Mouse (Mus musculus) limb, embryonic 12.5 days (tissue): ENCODE results near the gene Hsd17b14. TPM values are rescaled to one million over a fixed set of nuclear protein-coding genes. Genes with fewer than 3 reads are reported as not detected.
"Not testable (repeated sequence)": the region's sequence is repeated elsewhere in the genome, so short reads cannot be mapped to it uniquely, and the experiment has no call there.

ENCODE experiments used
- ATAC-seq: fragments of 200-750 bp; cut with Nextera tagmentation; 2 replicates; pipeline ENCODE4 v1.8.0; 2017; ENCODE audit warnings: low read depth, moderate TSS enrichment; ENCODE audit not compliant: insufficient number of reproducible peaks, insufficient read depth, low FRiP score, low TSS enrichment
- H3K27ac ChIP-seq: fragments of 300-500 bp; sonication (generic); 2 replicates; pipeline ENCODE4 v1.5.1; 2016; ENCODE audit warnings: mild to moderate bottlenecking, moderate library complexity
- H3K27me3 ChIP-seq: fragments of 300-500 bp; sonication (generic); 2 replicates; pipeline ENCODE4 v1.6.1; 2016; ENCODE audit warnings: mild to moderate bottlenecking, moderate library complexity
- H3K36me3 ChIP-seq: fragments of 300-500 bp; sonication (generic); 2 replicates; pipeline ENCODE4 v1.6.1; 2016; ENCODE audit warnings: mild to moderate bottlenecking, moderate library complexity
- H3K4me1 ChIP-seq: fragments of 300-500 bp; sonication (generic); replicated peaks from 2 replicates; pipeline ENCODE4 v1.6.1; 2016
- H3K4me2 ChIP-seq: fragments of 300-500 bp; sonication (generic); 2 replicates; pipeline ENCODE4 v1.6.1; 2016; ENCODE audit warnings: mild to moderate bottlenecking, moderate library complexity
- H3K4me3 ChIP-seq: fragments of 300-500 bp; sonication (generic); replicated peaks from 2 replicates; pipeline ENCODE4 v1.5.1; 2016; ENCODE audit warnings: mild to moderate bottlenecking
- H3K9ac ChIP-seq: fragments of 300-500 bp; sonication (generic); replicated peaks from 2 replicates; pipeline ENCODE4 v1.6.1; 2016; ENCODE audit warnings: mild to moderate bottlenecking, moderate library complexity
- H3K9me3 ChIP-seq: fragments of 300-500 bp; sonication (generic); 2 replicates; pipeline ENCODE4 v1.6.1; 2016; ENCODE audit warnings: mild to moderate bottlenecking, moderate library complexity
- WGBS: fragments of 180-500 bp; shearing (Covaris S2); methylation state at CpG from one replicate; pipeline ENCODE4 v1.1.7; 2016; 5-methylcytosine and 5-hydroxymethylcytosine counted together
- polyA plus RNA-seq: library from polyadenylated mRNA; unstranded; fragments of >200 nt; fragmentation: Nextera tagmentation; extraction: Ambion mirVana; gene quantifications from 2 replicates; pipeline ENCODE4 v1.2.1, GENCODE M21; 2016

Gene Hsd17b14
- 0.55 and 1.1 TPM in 2 replicates for polyA plus RNA-seq

DNA sequence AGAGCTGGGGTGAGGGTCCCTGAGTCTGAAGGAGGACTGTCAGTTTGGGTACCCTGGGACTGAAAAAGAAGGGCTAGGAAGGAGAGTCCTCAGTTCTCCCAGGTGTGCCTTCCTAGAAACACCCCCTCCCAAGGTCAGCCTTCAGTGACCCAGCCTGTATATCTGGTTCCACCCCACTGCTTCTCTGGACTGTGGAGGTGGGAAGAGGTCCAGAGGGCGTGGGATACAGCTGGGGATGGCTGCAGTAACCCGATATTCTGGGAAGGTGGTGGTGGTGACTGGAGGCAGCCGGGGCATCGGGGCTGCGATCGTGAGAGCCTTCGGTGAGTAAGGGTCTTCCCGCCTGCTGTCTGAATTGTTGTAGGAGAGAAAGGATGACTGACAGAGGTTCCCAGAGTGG is at the start of gene Hsd17b14:
Hsd17b14 (plus strand) TSS at position 150 of the 400 bp plus-strand sequence.
- H3K9ac ChIP-seq: no peak within 1 kb of the TSS
- no peaks in the 10 kb centered on the region for H3K27me3 ChIP-seq
- H3K4me1 ChIP-seq: no peaks in the 10 kb centered on the region; the same call in 1 of the 2 replicates
- no peak within 1 kb of the TSS for H3K4me2 ChIP-seq
- no peaks in the 10 kb centered on the region for H3K9me3 ChIP-seq
- H3K36me3 ChIP-seq: no peaks in the 10 kb centered on the region
- H3K27ac ChIP-seq: no peak within 1 kb of the TSS
- 29% methylated on average over 8 of the region's 8 CpGs for WGBS
- H3K4me3 ChIP-seq: no peak within 1 kb of the TSS
- no peak for ATAC-seq

DNA sequence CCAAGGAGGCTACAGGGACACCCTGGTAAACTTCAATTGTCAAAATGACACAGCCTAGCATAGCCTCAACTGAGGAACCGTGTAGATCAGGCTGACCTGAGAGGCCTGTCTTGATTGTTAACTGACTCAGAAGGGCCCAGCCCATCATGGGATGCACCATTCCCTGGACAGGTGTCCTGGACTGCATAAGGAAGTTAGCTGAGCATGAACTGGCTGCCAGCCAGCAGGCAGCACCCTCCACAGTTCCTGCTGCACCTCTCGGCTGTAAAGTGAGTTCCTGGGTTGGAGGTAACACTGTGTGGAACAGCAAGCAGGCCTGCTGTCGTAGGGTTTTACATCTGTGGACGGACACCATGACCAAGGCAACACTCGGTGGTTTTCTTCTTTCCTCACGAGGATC is 47.1 kb upstream of the Hsd17b14 start:
- H3K4me1 ChIP-seq: peaks cover 17% of the 10 kb centered on the region
- no peak overlapping the region for H3K27ac ChIP-seq
- no peaks in the 10 kb centered on the region for H3K9me3 ChIP-seq
- no peak for ATAC-seq
- no peaks in the 10 kb centered on the region for H3K27me3 ChIP-seq
- 86% methylated on average over 6 of the region's 6 CpGs for WGBS
- no peak overlapping the region for H3K4me2 ChIP-seq
- no peak overlapping the region for H3K9ac ChIP-seq
- H3K36me3 ChIP-seq: peaks cover 55% of the 10 kb centered on the region
- H3K4me3 ChIP-seq: no peak overlapping the region

DNA sequence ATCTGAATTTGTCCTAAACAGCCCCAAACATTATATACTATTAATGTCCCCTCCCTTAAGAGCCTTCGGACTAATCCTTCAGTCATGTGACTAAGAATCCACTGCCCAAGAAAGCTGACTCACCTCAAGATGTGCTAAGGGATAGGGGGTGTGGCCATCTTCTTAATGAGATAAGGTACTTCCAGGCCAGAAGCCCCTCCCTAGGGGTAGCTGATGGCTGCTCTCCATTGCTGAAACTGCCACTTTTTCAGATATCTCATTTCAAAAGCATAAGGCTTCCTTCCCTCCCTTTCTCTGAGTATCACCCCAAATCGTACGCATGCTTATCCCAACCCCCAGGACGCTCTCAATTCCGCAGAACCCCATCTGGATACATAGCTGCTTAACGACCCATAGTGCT is 46.1 kb upstream of the Hsd17b14 start:
- Histone ChIP-seq H3K4me1 (peaks cover 17% of the 10 kb centered on the region), H3K36me3 (peaks cover 45% of the 10 kb centered on the region), H3K9ac (peak overlapping the region; percentile 84; the same call in 1 of the 2 replicates), H3K9me3 (no peaks in the 10 kb centered on the region), H3K4me3 (peak overlapping the region; percentile 72), H3K4me2 (peak overlapping the region; percentile 99), H3K27ac (no peak overlapping the region), H3K27me3 (no peaks in the 10 kb centered on the region)
- ATAC-seq: no peak
- 80% methylated on average over 6 of the region's 6 CpGs for WGBS

DNA sequence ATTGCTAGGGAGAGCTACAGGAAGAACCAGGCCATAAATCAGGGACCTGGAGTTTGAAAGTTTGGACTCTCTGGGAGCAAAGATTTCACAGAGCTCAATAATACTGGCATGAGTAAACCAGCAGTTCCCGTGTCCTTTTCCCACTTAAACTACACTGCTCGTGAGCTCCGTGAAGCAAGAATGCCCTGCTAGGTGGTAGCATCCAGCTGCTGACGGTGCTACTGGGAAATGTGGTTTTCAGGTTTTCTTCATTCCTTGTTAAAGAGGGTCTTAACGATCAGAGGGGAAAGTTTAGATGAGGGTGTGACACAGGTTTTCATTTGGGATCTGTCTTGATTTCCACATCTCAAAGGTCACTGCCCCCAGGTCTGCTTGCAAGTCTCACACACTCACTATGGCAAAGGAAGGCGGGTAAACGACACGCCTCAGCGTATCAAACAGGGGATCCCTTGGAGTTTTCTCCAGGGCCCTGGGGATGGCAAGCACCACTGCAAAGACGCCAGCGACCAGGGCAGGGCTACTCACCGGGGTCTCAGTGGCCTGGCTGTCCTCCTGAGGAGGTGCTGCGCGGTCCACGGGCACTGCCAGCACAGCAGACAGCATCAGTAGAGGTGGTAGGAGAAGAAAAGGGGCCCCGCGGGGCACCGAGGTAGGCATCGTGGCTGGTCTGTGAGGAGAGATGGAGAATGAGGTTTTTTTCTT is 45.4 kb upstream of the Hsd17b14 start:
- Histone ChIP-seq H3K9me3 (no peaks in the 10 kb centered on the region), H3K27ac (peak overlapping the region; percentile 92; the same call in 1 of the 2 replicates), H3K4me3 (peak overlapping the region; percentile 72), H3K4me2 (peak overlapping the region; percentile 99), H3K36me3 (peaks cover 38% of the 10 kb centered on the region), H3K9ac (peak overlapping the region; percentile 84), H3K27me3 (no peaks in the 10 kb centered on the region), H3K4me1 (peaks cover 17% of the 10 kb centered on the region)
- ATAC-seq: peak; percentile 17; the same call in 1 of the 2 replicates
- 33% methylated on average over 19 of the region's 19 CpGs for WGBS

DNA sequence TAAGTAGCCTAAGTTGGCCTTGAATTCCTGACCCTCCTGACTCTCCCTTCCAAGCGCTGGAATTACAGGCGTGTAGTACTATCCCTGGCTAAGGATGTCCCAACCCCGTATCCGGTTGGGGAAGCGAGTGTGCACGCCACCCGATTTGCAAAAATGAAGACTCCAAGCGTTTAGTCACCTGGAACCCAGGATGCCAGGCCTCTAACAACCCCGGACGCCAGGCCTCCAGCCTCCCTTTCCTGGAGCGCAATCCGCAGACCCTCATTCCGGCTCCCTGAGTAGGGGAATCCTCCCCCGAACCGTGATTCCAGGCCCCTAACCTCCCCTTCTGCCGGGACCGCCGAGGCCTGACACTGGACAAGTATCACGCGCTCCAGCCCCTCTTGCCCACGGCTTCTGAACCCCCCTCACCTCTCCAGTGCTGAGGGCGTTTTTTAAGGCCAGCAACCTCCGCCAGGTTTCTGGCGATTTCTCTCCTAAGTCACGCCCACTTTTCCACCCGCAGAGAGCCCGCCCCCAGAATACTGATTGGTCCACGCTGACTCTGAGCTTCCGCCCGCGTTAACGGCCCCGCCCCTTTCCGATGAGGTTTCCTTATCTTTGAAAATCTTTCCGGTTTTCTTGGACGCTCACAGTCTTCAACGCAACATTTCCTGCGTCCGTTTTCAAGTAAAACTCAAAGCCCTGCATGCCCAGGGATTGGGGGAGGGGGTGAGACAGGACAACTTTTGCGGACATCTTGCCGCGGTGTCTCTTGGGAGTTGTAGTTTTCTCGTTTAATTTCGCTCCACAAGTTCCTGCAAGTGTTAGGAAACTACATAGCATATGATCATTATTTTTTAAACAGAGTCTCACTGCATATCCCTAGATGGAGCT is 44.5 kb upstream of the Hsd17b14 start, which contains the start of gene Nucb1:
Nucb1 (minus strand) TSS at position 495 of the 876 bp plus-strand sequence.
- under 1% methylated on average over 44 of the region's 44 CpGs for WGBS
- Histone ChIP-seq H3K9me3 (no peaks in the 10 kb centered on the region), H3K4me2 (peak within 1 kb of the TSS; percentile 99), H3K36me3 (peaks cover 29% of the 10 kb centered on the region), H3K4me3 (peak within 1 kb of the TSS; percentile 72), H3K9ac (peak within 1 kb of the TSS; percentile 84), H3K4me1 (peaks cover 17% of the 10 kb centered on the region), H3K27me3 (no peaks in the 10 kb centered on the region), H3K27ac (peak within 1 kb of the TSS; percentile 92)
- ATAC-seq: peak; percentile 88

DNA sequence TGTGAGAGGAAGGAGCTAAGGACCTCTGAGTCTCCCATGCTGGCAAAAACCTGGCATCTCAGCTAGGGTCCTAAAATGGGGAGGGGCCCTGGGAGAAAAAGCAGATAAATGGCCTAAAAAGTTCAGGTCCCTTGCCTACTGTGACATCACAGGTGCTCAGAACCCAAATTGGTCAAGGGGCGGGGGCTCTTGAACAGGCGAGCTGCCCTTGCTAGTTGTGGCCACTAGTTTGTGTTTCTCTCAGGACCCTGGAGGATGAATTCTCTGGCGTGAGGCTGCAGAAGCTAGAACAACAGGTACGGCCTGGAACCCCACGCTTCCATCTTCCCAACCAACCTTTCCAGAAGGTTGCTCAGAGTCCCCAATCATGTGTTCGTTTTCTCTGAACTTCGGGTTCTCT is 40.3 kb upstream of the Hsd17b14 start:
- Histone ChIP-seq H3K9ac (no peak overlapping the region), H3K36me3 (no peaks in the 10 kb centered on the region), H3K4me3 (no peak overlapping the region), H3K4me1 (peaks cover 9% of the 10 kb centered on the region), H3K27ac (no peak overlapping the region), H3K27me3 (no peaks in the 10 kb centered on the region), H3K9me3 (no peaks in the 10 kb centered on the region), H3K4me2 (no peak overlapping the region)
- ATAC-seq: no peak
- 85% methylated on average over 7 of the region's 7 CpGs for WGBS

DNA sequence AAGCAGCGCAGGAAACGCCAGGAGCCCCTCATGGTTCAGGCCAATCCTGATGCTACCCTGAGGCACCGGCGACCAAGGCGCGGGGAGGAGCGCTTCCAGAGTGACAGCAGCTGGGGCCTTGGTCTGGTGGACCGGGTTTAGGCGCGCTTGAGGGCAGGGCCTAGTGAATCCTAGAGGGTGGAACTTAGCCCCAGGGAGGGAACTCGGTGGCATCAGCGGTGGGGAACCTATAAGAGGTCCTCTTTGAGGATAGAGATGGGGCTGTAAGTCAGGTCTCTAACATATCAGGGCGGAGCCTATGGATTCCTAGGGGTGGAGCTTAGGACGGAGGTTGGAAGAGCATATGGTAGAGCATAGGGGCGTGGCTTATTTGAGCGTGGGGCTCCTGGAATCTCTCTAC is 39.3 kb upstream of the Hsd17b14 start:
- Histone ChIP-seq H3K36me3 (no peaks in the 10 kb centered on the region), H3K4me3 (no peak overlapping the region), H3K27me3 (no peaks in the 10 kb centered on the region), H3K4me1 (peaks cover 10% of the 10 kb centered on the region; the same call in 1 of the 2 replicates), H3K9me3 (no peaks in the 10 kb centered on the region), H3K27ac (peak overlapping the region; percentile 30; the same call in 1 of the 2 replicates), H3K4me2 (peak overlapping the region; percentile 6; the same call in 1 of the 2 replicates), H3K9ac (no peak overlapping the region)
- 13% methylated on average over 16 of the region's 16 CpGs for WGBS
- no peak for ATAC-seq

DNA sequence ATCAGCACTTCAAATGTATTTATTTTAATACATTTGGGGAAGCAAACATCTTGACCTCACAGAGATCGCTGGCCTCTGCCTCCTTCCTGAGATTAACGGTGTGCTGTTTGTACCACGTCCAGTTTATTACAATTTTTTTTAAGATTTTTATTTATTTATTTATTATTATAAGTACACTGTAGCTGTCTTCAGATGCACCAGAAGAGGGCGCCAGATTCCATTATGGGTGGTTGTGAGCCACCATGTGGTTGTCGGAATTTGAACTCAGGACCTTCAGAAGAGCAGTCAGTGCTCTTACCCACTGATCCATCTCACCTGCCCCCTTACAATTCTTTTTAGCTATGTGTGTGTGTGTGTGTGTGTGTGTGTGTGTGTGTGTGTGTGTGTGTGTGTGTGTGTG is 37.8 kb upstream of the Hsd17b14 start:
- H3K27ac ChIP-seq, ATAC-seq, H3K9ac ChIP-seq, H3K9me3 ChIP-seq, H3K4me2 ChIP-seq, H3K27me3 ChIP-seq, H3K4me3 ChIP-seq, H3K36me3 ChIP-seq: not testable (repeated sequence)
- WGBS: 79% methylated on average over 5 of the region's 5 CpGs
- H3K4me1 ChIP-seq: peaks cover 10% of the 10 kb centered on the region; the same call in 1 of the 2 replicates

DNA sequence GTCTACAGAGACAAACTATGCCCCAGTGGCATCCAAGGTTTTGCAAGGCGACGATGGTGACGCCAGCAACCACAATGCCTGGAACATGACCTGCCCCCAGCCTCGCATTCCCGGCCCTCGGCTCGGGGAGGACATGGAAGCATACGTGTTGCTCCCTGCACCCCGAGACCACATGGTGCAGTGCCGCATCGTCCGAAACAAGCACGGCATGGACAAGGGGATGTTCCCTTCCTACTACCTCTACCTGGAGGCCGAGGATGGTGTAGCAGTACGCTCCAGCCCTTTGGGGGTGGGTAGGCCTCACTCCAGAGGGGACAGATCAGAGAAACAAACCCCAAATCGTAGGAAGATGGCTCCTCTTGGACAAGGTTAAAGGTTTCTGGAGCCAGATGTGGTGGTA is 36.1 kb upstream of the Hsd17b14 start:
- no peak overlapping the region for H3K4me3 ChIP-seq
- ATAC-seq: no peak
- H3K27ac ChIP-seq: no peak overlapping the region
- peaks cover 11% of the 10 kb centered on the region; the same call in 1 of the 2 replicates for H3K36me3 ChIP-seq
- H3K4me1 ChIP-seq: peaks cover 25% of the 10 kb centered on the region
- H3K9ac ChIP-seq: no peak overlapping the region
- WGBS: 91% methylated on average over 16 of the region's 16 CpGs
- H3K27me3 ChIP-seq: no peaks in the 10 kb centered on the region
- H3K4me2 ChIP-seq: no peak overlapping the region
- H3K9me3 ChIP-seq: no peaks in the 10 kb centered on the region

DNA sequence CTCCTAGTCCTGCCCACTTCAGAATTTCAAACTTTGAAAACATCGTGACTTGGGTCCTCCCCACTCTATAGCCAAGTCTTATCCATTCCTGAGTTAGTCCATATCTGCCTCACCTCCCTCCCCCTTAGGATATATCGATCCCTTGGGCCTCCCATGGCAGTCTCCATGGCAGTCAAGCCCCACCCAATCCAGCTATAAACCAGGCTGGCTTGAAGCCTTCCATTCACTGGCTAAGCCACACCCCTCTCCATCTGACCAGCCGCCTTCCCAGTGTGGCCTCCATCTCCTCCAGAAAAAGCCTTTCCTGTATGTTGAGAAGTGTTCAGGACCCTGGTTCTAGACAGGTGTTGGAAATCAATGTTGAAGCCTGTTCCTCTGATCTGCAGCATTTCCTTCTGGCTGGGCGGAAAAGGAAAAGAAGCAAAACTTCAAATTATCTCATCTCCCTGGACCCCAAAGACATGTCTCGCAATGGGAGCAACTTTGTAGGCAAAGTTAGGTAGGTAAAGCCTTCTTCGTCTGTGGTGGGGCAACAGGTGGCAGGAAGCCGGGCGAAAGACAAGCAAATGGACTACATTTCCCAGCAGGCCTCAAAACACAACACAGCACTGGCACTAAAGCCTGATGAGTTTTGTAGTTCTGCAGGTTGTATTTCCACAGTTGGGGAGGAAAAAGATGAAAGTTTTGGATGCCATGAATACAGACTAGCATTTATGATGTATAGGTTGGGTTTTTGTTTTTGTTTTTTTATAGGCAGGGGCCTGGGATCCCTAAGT is 35.2 kb upstream of the Hsd17b14 start:
- Histone ChIP-seq H3K36me3 (peaks cover 16% of the 10 kb centered on the region), H3K9me3 (no peaks in the 10 kb centered on the region), H3K4me2 (no peak overlapping the region), H3K4me1 (peaks cover 30% of the 10 kb centered on the region), H3K27me3 (no peaks in the 10 kb centered on the region), H3K4me3 (no peak overlapping the region), H3K9ac (no peak overlapping the region), H3K27ac (no peak overlapping the region)
- ATAC-seq: no peak
- 72% methylated on average over 8 of the region's 8 CpGs for WGBS
